Mouse (Mus musculus): Measurements from ENCODE around the gene Psd. TPM values are rescaled to one million over a fixed set of nuclear protein-coding genes. Genes with fewer than 3 reads are reported as not detected.

Gene Psd
- polyA plus RNA-seq, 1 experiment: 292 TPM

- DNase-seq (ENCODE audit: low read depth): no peak
Measured at GRCm38 (mm10) chr19:46318031-46318471, 8.9 kb downstream of the Psd start.

GRCm38 (mm10) chr19:46317546-46317885, 9.4 kb downstream of the Psd start:
- no peak for DNase-seq (ENCODE audit: low read depth)

More at GRCm38 (mm10) chr19:46318031-46318471, 8.9 kb downstream of the Psd start:
- TF ChIP-seq POLR2A (IDR thresholded peaks at IDR 0.05; ENCODE audit: borderline replicate concordance, extremely low read depth, insufficient read depth, insufficient read length, poor library complexity, severe bottlenecking) (no peak), CTCF (IDR thresholded peaks at IDR 0.05; ENCODE audit: borderline replicate concordance, extremely low read depth, insufficient read depth, insufficient read length) (no peak)

GRCm38 (mm10) chr19:46316846-46317545, 10.0 kb downstream of the Psd start:
- no peak for TF ChIP-seq CTCF (IDR thresholded peaks at IDR 0.05; ENCODE audit: borderline replicate concordance, extremely low read depth, insufficient read depth, insufficient read length)
- no peak for TF ChIP-seq POLR2A (IDR thresholded peaks at IDR 0.05; ENCODE audit: borderline replicate concordance, extremely low read depth, insufficient read depth, insufficient read length, poor library complexity, severe bottlenecking)
- no peak for DNase-seq (ENCODE audit: low read depth)

More at GRCm38 (mm10) chr19:46317546-46317885, 9.4 kb downstream of the Psd start:
- TF ChIP-seq POLR2A (IDR thresholded peaks at IDR 0.05; ENCODE audit: borderline replicate concordance, extremely low read depth, insufficient read depth, insufficient read length, poor library complexity, severe bottlenecking): no peak
- no peak for TF ChIP-seq CTCF (IDR thresholded peaks at IDR 0.05; ENCODE audit: borderline replicate concordance, extremely low read depth, insufficient read depth, insufficient read length)

- TF ChIP-seq CTCF (IDR thresholded peaks at IDR 0.05; ENCODE audit: borderline replicate concordance, extremely low read depth, insufficient read depth, insufficient read length) (no peak), POLR2A (IDR thresholded peaks at IDR 0.05; ENCODE audit: borderline replicate concordance, extremely low read depth, insufficient read depth, insufficient read length, poor library complexity, severe bottlenecking) (no peak)
- no peak for DNase-seq (ENCODE audit: low read depth)
Measured at GRCm38 (mm10) chr19:46315752-46316610, 11.0 kb downstream of the Psd start.

- no peak for DNase-seq (ENCODE audit: low read depth)
- TF ChIP-seq CTCF (IDR thresholded peaks at IDR 0.05; ENCODE audit: borderline replicate concordance, extremely low read depth, insufficient read depth, insufficient read length): no peak
- TF ChIP-seq POLR2A (IDR thresholded peaks at IDR 0.05; ENCODE audit: borderline replicate concordance, extremely low read depth, insufficient read depth, insufficient read length, poor library complexity, severe bottlenecking): no peak
Measured at GRCm38 (mm10) chr19:46314872-46315742, 11.8 kb downstream of the Psd start.

GRCm38 (mm10) chr19:46314151-46314601, 12.8 kb downstream of the Psd start:
- DNase-seq (ENCODE audit: low read depth): no peak
- no peak for TF ChIP-seq CTCF (IDR thresholded peaks at IDR 0.05; ENCODE audit: borderline replicate concordance, extremely low read depth, insufficient read depth, insufficient read length)
- no peak for TF ChIP-seq POLR2A (IDR thresholded peaks at IDR 0.05; ENCODE audit: borderline replicate concordance, extremely low read depth, insufficient read depth, insufficient read length, poor library complexity, severe bottlenecking)

- TF ChIP-seq POLR2A (IDR thresholded peaks at IDR 0.05; ENCODE audit: borderline replicate concordance, extremely low read depth, insufficient read depth, insufficient read length, poor library complexity, severe bottlenecking): no peak
- no peak for TF ChIP-seq CTCF (IDR thresholded peaks at IDR 0.05; ENCODE audit: borderline replicate concordance, extremely low read depth, insufficient read depth, insufficient read length)
- no peak for DNase-seq (ENCODE audit: low read depth)
Measured at GRCm38 (mm10) chr19:46313591-46313990, 13.4 kb downstream of the Psd start.

- TF ChIP-seq CTCF (IDR thresholded peaks at IDR 0.05; ENCODE audit: borderline replicate concordance, extremely low read depth, insufficient read depth, insufficient read length): no peak
- TF ChIP-seq POLR2A (IDR thresholded peaks at IDR 0.05; ENCODE audit: borderline replicate concordance, extremely low read depth, insufficient read depth, insufficient read length, poor library complexity, severe bottlenecking): no peak
- no peak for DNase-seq (ENCODE audit: low read depth)
Measured at GRCm38 (mm10) chr19:46313116-46313515, 13.8 kb downstream of the Psd start.

- DNase-seq (ENCODE audit: low read depth): no peak
- TF ChIP-seq POLR2A (IDR thresholded peaks at IDR 0.05; ENCODE audit: borderline replicate concordance, extremely low read depth, insufficient read depth, insufficient read length, poor library complexity, severe bottlenecking) (no peak), CTCF (IDR thresholded peaks at IDR 0.05; ENCODE audit: borderline replicate concordance, extremely low read depth, insufficient read depth, insufficient read length) (no peak)
Measured at GRCm38 (mm10) chr19:46312566-46312965, 14.4 kb downstream of the Psd start.

GRCm38 (mm10) chr19:46311341-46311740, 15.6 kb downstream of the Psd start:
- no peak for DNase-seq (ENCODE audit: low read depth)

More at GRCm38 (mm10) chr19:46311341-46311740, 15.6 kb downstream of the Psd start:
- TF ChIP-seq CTCF (IDR thresholded peaks at IDR 0.05; ENCODE audit: borderline replicate concordance, extremely low read depth, insufficient read depth, insufficient read length): no peak
- no peak for TF ChIP-seq POLR2A (IDR thresholded peaks at IDR 0.05; ENCODE audit: borderline replicate concordance, extremely low read depth, insufficient read depth, insufficient read length, poor library complexity, severe bottlenecking)
